Mouse (Mus musculus) liver, adult 2 months (tissue): Measurements from ENCODE around the gene C4b.

Experiments used
- CTCF ChIP-seq: fragments of 200-500 bp; IDR thresholded peaks from 2 replicates; pipeline ENCODE4 v1.5.1; 2011; ENCODE audit warnings: low read depth, low read length, control low read depth
- POLR2A ChIP-seq: fragments of 200-500 bp; IDR thresholded peaks from 2 replicates; pipeline ENCODE4 v1.6.1; 2011; ENCODE audit warnings: low read length, control low read depth; ENCODE audit not compliant: insufficient read depth; ENCODE audit errors: extremely low read depth

GRCm38 (mm10) chr17:34700671-34701071, 43.0 kb downstream of the C4b start:
- TF ChIP-seq CTCF (no peak), POLR2A (no peak)
